Mouse (Mus musculus) heart, postnatal 0 days (tissue): ENCODE data around the gene Irx2. TPM values are rescaled to one million over a fixed set of nuclear protein-coding genes. Genes with fewer than 3 reads are reported as not detected.

Source experiments
- ATAC-seq: fragments of 200-750 bp; cut with Nextera tagmentation; 2 replicates; pipeline ENCODE4 v1.8.0; 2017; ENCODE audit warnings: low read depth, moderate number of reproducible peaks, moderate library complexity; ENCODE audit not compliant: insufficient read depth
- DNase-seq: peaks from one replicate; pipeline ENCODE4 v3.0.0-alpha.2; 2016; ENCODE audit warnings: low spot score
- H3K27ac ChIP-seq: fragments of 300-500 bp; sonication (generic); 2 replicates; pipeline ENCODE4 v1.5.1; 2014; ENCODE audit warnings: low read depth, mild to moderate bottlenecking
- H3K27me3 ChIP-seq: fragments of 300-500 bp; sonication (generic); 2 replicates; pipeline ENCODE4 v1.6.1; 2014; ENCODE audit warnings: low read length, mixed read lengths; ENCODE audit not compliant: control insufficient read depth, insufficient read depth
- H3K36me3 ChIP-seq: fragments of 300-500 bp; sonication (generic); replicated peaks from 2 replicates; pipeline ENCODE4 v1.6.1; 2014; ENCODE audit warnings: low read length, mixed read lengths; ENCODE audit not compliant: control insufficient read depth, insufficient read depth
- H3K4me1 ChIP-seq: fragments of 300-500 bp; sonication (generic); 2 replicates; pipeline ENCODE4 v1.6.1; 2014; ENCODE audit warnings: antibody characterized with exemption; ENCODE audit not compliant: control insufficient read depth, insufficient read depth
- H3K4me2 ChIP-seq: fragments of 300-500 bp; sonication (generic); 2 replicates; pipeline ENCODE4 v1.6.1; 2014; ENCODE audit warnings: low read depth, mild to moderate bottlenecking, low read length, moderate library complexity
- H3K4me3 ChIP-seq: fragments of 300-500 bp; sonication (generic); 2 replicates; pipeline ENCODE4 v1.5.1; 2014; ENCODE audit warnings: low read depth, low read length
- H3K9ac ChIP-seq: fragments of 300-500 bp; sonication (generic); replicated peaks from 2 replicates; pipeline ENCODE4 v1.6.1; 2014; ENCODE audit warnings: low read depth, low read length, mixed read lengths
- H3K9me3 ChIP-seq: fragments of 300-500 bp; sonication (generic); replicated peaks from 2 replicates; pipeline ENCODE4 v1.6.1; 2016; ENCODE audit warnings: low read length; ENCODE audit not compliant: control insufficient read depth
- CTCF ChIP-seq: IDR thresholded peaks from 2 replicates; pipeline ENCODE4 v1.5.1; 2016; ENCODE audit warnings: antibody characterized with exemption, control low read depth, low read depth
- EP300 ChIP-seq: IDR thresholded peaks from 2 replicates; pipeline ENCODE4 v1.6.1; 2016; ENCODE audit warnings: antibody characterized with exemption, low read depth
- WGBS: fragments of 180-500 bp; shearing (Covaris S2); extraction: QIAGEN DNeasy Blood & Tissue Kit; methylation state at CpG from one replicate; pipeline ENCODE4 v1.1.7; 2014; 5-methylcytosine and 5-hydroxymethylcytosine counted together
- polyA plus RNA-seq: library from polyadenylated mRNA; unstranded; fragments of >200 nt; fragmentation: Nextera tagmentation; extraction: Ambion mirVana; gene quantifications from 2 replicates; pipeline ENCODE4 v1.2.1, GENCODE M21; 2015
- total RNA-seq: library from RNA; depleted of rRNA; stranded (reverse); fragments of >200 nt; gene quantifications from 2 replicates; pipeline ENCODE4 v1.2.3, GENCODE M21; 2014; ENCODE audit warnings: low replicate concordance

The Irx2 gene
- total and polyA plus RNA-seq, 2 experiments from 2014 or later, result 6.7 to 18.7 TPM

- ATAC-seq, result no peak
- Histone ChIP-seq H3K4me3 (no peak overlapping the region), H3K4me2 (no peak overlapping the region), H3K36me3 (no peaks in the 10 kb centered on the region), H3K27me3 (no peaks in the 10 kb centered on the region), H3K9me3 (no peaks in the 10 kb centered on the region), H3K9ac (no peak overlapping the region), H3K4me1 (no peaks in the 10 kb centered on the region), H3K27ac (no peak overlapping the region)
- TF ChIP-seq CTCF (no peak), EP300 (no peak)
- no peak for DNase-seq
- WGBS, result 100% methylated on average over 1 of the region's 1 CpGs
Observed at GRCm38 (mm10) chr13:72675826-72676225, 47.2 kb downstream of the Irx2 start.
